Mouse (Mus musculus) gastrocnemius, postnatal 4 days (tissue): ENCODE measurements around the gene Nxf1. TPM values are rescaled to one million over a fixed set of nuclear protein-coding genes. Genes with fewer than 3 reads are reported as not detected.

Experiments
- DNase-seq, 2 experiments: peaks; one replicate each; pipeline ENCODE4 v3.0.0; 2021 to 2022; ENCODE audit warnings: low spot score in 2 of 2, mixed read lengths in 2 of 2
- total RNA-seq, 2 experiments: library from RNA; stranded (reverse); gene quantifications; 2 replicates each; pipeline ENCODE4 v1.2.3; 2021

The Nxf1 gene
- total RNA-seq, 2 experiments from 2014 or later: 70.4 to 80.5 TPM

- no peak for DNase-seq
These were observed 3.9 kb downstream of the Nxf1 start for GRCm38 (mm10) chr19:8760757-8761156.

- no peak for DNase-seq
These were observed 6.4 kb downstream of the Nxf1 start for GRCm38 (mm10) chr19:8763276-8763675.

GRCm38 (mm10) chr19:8765562-8765961, 8.7 kb downstream of the Nxf1 start:
- no peak for DNase-seq

- DNase-seq: peak; percentile 63 to 79
These were observed 13.8 kb downstream of the Nxf1 start, which contains the start of gene Tmem223 for GRCm38 (mm10) chr19:8770567-8771270. Tmem223 (plus strand) TSS chr19:8770996.

GRCm38 (mm10) chr19:8772996-8773395, 16.1 kb downstream of the Nxf1 start:
- no peak for DNase-seq

GRCm38 (mm10) chr19:8773409-8773808, 16.5 kb downstream of the Nxf1 start:
- DNase-seq: no peak

GRCm38 (mm10) chr19:8774086-8774835, 17.4 kb downstream of the Nxf1 start, which contains the start of gene Tmem179b:
Tmem179b (minus strand) TSS chr19:8774467.
- DNase-seq: peak; percentile 91 to 97

- DNase-seq: no peak
These were observed 18.1 kb downstream of the Nxf1 start for GRCm38 (mm10) chr19:8774951-8775421.

GRCm38 (mm10) chr19:8786008-8786781, 29.3 kb downstream of the Nxf1 start, which contains the start of gene Taf6l:
Taf6l (minus strand) TSS chr19:8786417.
- peak; percentile 54 to 86 for DNase-seq

- DNase-seq: no peak
These were observed 31.6 kb downstream of the Nxf1 start for GRCm38 (mm10) chr19:8788521-8788920.

- no peak for DNase-seq
These were observed 32.3 kb downstream of the Nxf1 start for GRCm38 (mm10) chr19:8789171-8789570.

- no peak for DNase-seq
These were observed 33.3 kb downstream of the Nxf1 start for GRCm38 (mm10) chr19:8790171-8790570.

- DNase-seq: peak; percentile 79 to 86
These were observed 41.5 kb downstream of the Nxf1 start, which contains the start of gene Polr2g for GRCm38 (mm10) chr19:8798264-8798946. Polr2g (minus strand) TSS chr19:8798577.

- DNase-seq: no peak
These were observed 42.1 kb downstream of the Nxf1 start for GRCm38 (mm10) chr19:8798947-8799315.

GRCm38 (mm10) chr19:8802130-8802821, 45.4 kb downstream of the Nxf1 start, which contains the start of gene Zbtb3:
Zbtb3 (plus strand) TSS chr19:8802555.
- DNase-seq: peak; percentile 72 to 88

- no peak for DNase-seq
These were observed 46.4 kb downstream of the Nxf1 start for GRCm38 (mm10) chr19:8803204-8803780.

- DNase-seq: no peak
These were observed 47.2 kb downstream of the Nxf1 start for GRCm38 (mm10) chr19:8803879-8804660.

GRCm38 (mm10) chr19:8806810-8807209, 49.9 kb downstream of the Nxf1 start:
- no peak for DNase-seq

- DNase-seq: no peak
These were observed 58.9 kb downstream of the Nxf1 start for GRCm38 (mm10) chr19:8815812-8816211.
